Mouse (Mus musculus) ES-Bruce4 (cell line): Measurements from ENCODE around the gene Dbh.

Experiments
- CTCF ChIP-seq: IDR thresholded peaks from one replicate; pipeline ENCODE4 v1.8.1; 2011; ENCODE audit warnings: low read depth, low read length
- POLR2A ChIP-seq: IDR thresholded peaks from one replicate; pipeline ENCODE4 v1.8.1; 2011; ENCODE audit warnings: low read length; ENCODE audit not compliant: insufficient read depth

- TF ChIP-seq POLR2A (no peak), CTCF (no peak)
Measured at GRCm38 (mm10) chr2:27175696-27176267, 10.7 kb downstream of the Dbh start.
